18 mouse cellular contexts compared by ENCODE assay signal in genomic region chr1:66401902-66402301, GRCm38 (mm10).
DNase-seq lines count a peak whose midpoint lies in the region; ATAC-seq and TF ChIP-seq lines count a peak whose summit lies in the region.
"Had no signal": no experiment of that assay in that cellular context is flagged by ENCODE, and none has a peak within 500 bp of the region (broad histone marks: within the 10 kb centered on the region; RNA-seq: fewer than 3 reads in every experiment).

No protein-coding gene starts in this region.

- DNase-seq in left cerebral cortex, postnatal 4 days: peak; percentile 16
- no peak for DNase-seq in left cerebral cortex, adult 9 months (ENCODE audit: low spot score in 2 of 2)
- DNase-seq in hindbrain, postnatal 0 days (ENCODE audit: low spot score): peak; percentile 35
- DNase-seq in retina, embryonic 14.5 days (ENCODE audit: low spot score): peak; percentile 39
- no peak for DNase-seq in cerebellum, adult 2 months
- DNase-seq in lung, postnatal 36 days: no peak
- DNase-seq in urinary bladder, postnatal 25 days (ENCODE audit: low spot score): no peak
- DNase-seq: cerebellum, postnatal 14 days; gastrocnemius, postnatal 36 days; heart, postnatal 10 days; kidney, adult 9 months; layer of hippocampus, postnatal 36 days; liver, embryonic 13.5 days; right cerebral cortex, postnatal 14 days had no signal

- no peaks in the 10 kb centered on the region for H3K4me1 ChIP-seq in forebrain, embryonic 15.5 days
- no peaks in the 10 kb centered on the region for H3K4me1 ChIP-seq in hindbrain, postnatal 0 days (ENCODE audit: insufficient read depth, low read length)
- no peaks in the 10 kb centered on the region for H3K4me1 ChIP-seq in cerebellum, adult 2 months (ENCODE audit: control insufficient read depth, insufficient read depth, low read length)
- H3K4me1 ChIP-seq: liver, embryonic 13.5 days; lung, embryonic 15.5 days had no signal

- no peak overlapping the region for H3K9ac ChIP-seq in forebrain, embryonic 15.5 days (replicated peaks)
- H3K9ac ChIP-seq in hindbrain, postnatal 0 days (replicated peaks; ENCODE audit: low read length): no peak overlapping the region
- H3K9ac ChIP-seq: liver, embryonic 13.5 days; lung, embryonic 15.5 days had no signal

- H3K9me3 ChIP-seq in forebrain, embryonic 15.5 days: no peaks in the 10 kb centered on the region
- H3K9me3 ChIP-seq in hindbrain, postnatal 0 days (ENCODE audit: low read length): no peaks in the 10 kb centered on the region
- H3K9me3 ChIP-seq: liver, embryonic 13.5 days; lung, embryonic 15.5 days had no signal

- intact Hi-C loops in left cerebral cortex, postnatal 4 days (cut with DNase I): no loop called here

- H3K4me2 ChIP-seq in forebrain, embryonic 15.5 days (replicated peaks): no peak overlapping the region
- H3K4me2 ChIP-seq in hindbrain, postnatal 0 days (ENCODE audit: low read depth, low read length): no peak overlapping the region
- H3K4me2 ChIP-seq: liver, embryonic 13.5 days; lung, embryonic 15.5 days had no signal

- no peaks in the 10 kb centered on the region for H3K27me3 ChIP-seq in forebrain, embryonic 15.5 days
- no peaks in the 10 kb centered on the region for H3K27me3 ChIP-seq in hindbrain, postnatal 0 days (ENCODE audit: insufficient read depth, low read length)
- H3K27me3 ChIP-seq in cerebellum, adult 2 months (ENCODE audit: control insufficient read depth, insufficient read depth, low read length): no peaks in the 10 kb centered on the region
- H3K27me3 ChIP-seq: liver, embryonic 13.5 days; lung, embryonic 15.5 days had no signal

- no peak overlapping the region; the same call in 1 of the 2 replicates for H3K27ac ChIP-seq in forebrain, embryonic 15.5 days (replicated peaks)
- peak overlapping the region; percentile 45; the same call in 1 of the 2 replicates for H3K27ac ChIP-seq in hindbrain, postnatal 0 days
- no peak overlapping the region for H3K27ac ChIP-seq in cerebellum, adult 2 months (ENCODE audit: insufficient read depth, low read length)
- H3K27ac ChIP-seq: liver, embryonic 13.5 days; lung, embryonic 15.5 days; stomach, postnatal 0 days had no signal

- no peak for TF ChIP-seq POLR2A in cerebellum, adult 2 months (IDR thresholded peaks at IDR 0.05; ENCODE audit: borderline replicate concordance, insufficient read depth, low read length)

- no peak for TF ChIP-seq CTCF in hindbrain, postnatal 0 days (IDR thresholded peaks at IDR 0.05; ENCODE audit: low read depth)
- no peak for TF ChIP-seq CTCF in cerebellum, adult 2 months (IDR thresholded peaks at IDR 0.05; ENCODE audit: borderline replicate concordance, insufficient read depth, low read depth, low read length)

- 16% methylated on average over 9 of the region's 9 CpGs for WGBS in forebrain, embryonic 15.5 days
- WGBS in hindbrain, postnatal 0 days: 16% methylated on average over 9 of the region's 9 CpGs
- WGBS in cerebellum, adult 2 months: 33% methylated on average over 9 of the region's 9 CpGs

- peak; percentile 56; the same call in 1 of the 2 replicates for ATAC-seq in forebrain, embryonic 15.5 days (replicated peaks)
- peak; percentile 74 for ATAC-seq in hindbrain, postnatal 0 days

- H3K36me3 ChIP-seq in forebrain, embryonic 15.5 days: peaks cover 50% of the 10 kb centered on the region
- H3K36me3 ChIP-seq in hindbrain, postnatal 0 days (ENCODE audit: insufficient read depth, low read length): peaks cover 32% of the 10 kb centered on the region
- H3K36me3 ChIP-seq: liver, embryonic 13.5 days; lung, embryonic 15.5 days had no signal

- H3K4me3 ChIP-seq in forebrain, embryonic 15.5 days: no peak overlapping the region
- H3K4me3 ChIP-seq in hindbrain, postnatal 0 days (ENCODE audit: low read length): no peak overlapping the region
- no peak overlapping the region for H3K4me3 ChIP-seq in cerebellum, adult 2 months (replicated peaks; ENCODE audit: insufficient read depth, low read depth, low read length)
- H3K4me3 ChIP-seq: liver, embryonic 13.5 days; lung, embryonic 15.5 days; myocyte had no signal

Comparison
In these comparisons a context has a peak if more than half of its experiments do, and no peak if none do; other contexts are left out.
1. DNase-seq: peak in left cerebral cortex, postnatal 4 days (single experiment), hindbrain, postnatal 0 days (single experiment) and retina, embryonic 14.5 days (single experiment); none in left cerebral cortex, adult 9 months (0 of 2), cerebellum, adult 2 months (0 of 2), lung, postnatal 36 days (single experiment) and urinary bladder, postnatal 25 days (single experiment).